Mouse (Mus musculus) erythroblast, adult 5-6 weeks (primary cell): ENCODE measurements at regions not wholly inside any gene's neighbourhood (a gene's known extent, or its start where the extent isn't known, plus 50 kb on each side); places are given as distances from the start of the nearest gene placed in this dataset.

Source experiments
- ATAC-seq: replicated peaks from 2 replicates; pipeline ENCODE4 v1.8.0; 2016; ENCODE audit warnings: moderate number of reproducible peaks, mild to moderate bottlenecking, moderate TSS enrichment, inconsistent platforms; ENCODE audit not compliant: poor library complexity, low FRiP score, severe bottlenecking

DNA sequence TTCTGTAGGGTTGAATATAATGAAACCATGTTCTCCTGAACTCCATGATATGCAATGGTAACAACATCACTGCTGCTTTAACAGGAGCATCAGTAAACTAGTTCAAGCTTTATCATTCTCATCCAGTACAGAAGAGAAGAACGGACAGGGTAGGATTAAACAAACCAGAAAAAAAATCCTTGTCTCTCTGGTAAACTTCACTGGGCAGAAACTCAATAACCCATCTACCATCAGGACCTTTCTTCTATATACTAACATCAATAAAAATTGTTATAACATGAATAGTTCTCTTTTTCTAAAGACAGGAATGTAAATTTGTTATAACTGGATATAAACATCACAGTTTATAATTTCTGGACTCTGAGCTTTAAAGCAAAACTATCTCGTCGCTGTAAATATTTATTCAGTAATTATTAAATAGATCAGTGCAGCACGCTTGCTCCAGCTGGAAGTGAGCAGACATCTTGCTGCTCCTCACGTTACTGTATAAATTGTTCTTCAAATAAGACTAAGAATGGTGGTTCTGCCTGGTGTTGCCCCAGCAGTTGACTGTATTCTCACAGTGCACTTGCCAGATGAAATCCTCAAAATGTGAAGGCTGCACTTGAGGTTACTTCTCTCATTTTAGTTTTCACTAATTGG, 104.8 kb upstream of the P2ry1 start:
- no peak for ATAC-seq

DNA sequence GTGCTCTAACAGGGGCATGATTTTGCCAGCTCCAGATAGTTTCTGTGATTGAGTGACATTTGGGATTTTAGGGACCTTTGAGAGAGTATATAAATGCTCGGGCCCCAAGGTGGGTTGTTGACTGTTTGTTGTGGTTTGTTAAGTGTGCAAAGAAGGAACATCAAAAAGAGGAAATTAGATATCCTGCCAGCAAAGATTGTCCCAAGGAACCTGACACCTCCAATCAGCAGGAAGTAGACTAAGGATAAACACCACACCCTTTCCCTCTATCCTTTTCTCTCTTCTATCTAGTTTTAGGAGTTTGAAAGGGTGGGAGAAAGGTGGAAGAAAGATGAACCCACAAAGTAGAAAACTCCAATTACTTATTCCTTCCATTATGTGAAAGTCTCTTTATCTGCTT, 103.9 kb upstream of the P2ry1 start:
- ATAC-seq = no peak

- ATAC-seq = no peak
These were observed 101.0 kb upstream of the P2ry1 start for GRCm38 (mm10) chr3:60901571-60901970.

- no peak for ATAC-seq
These were observed 86.2 kb upstream of the P2ry1 start for GRCm38 (mm10) chr3:60916411-60916810.

- ATAC-seq = no peak
These were observed 85.3 kb upstream of the P2ry1 start for GRCm38 (mm10) chr3:60917271-60917670.

GRCm38 (mm10) chr3:60926024-60926547, 76.5 kb upstream of the P2ry1 start:
- no peak for ATAC-seq

DNA sequence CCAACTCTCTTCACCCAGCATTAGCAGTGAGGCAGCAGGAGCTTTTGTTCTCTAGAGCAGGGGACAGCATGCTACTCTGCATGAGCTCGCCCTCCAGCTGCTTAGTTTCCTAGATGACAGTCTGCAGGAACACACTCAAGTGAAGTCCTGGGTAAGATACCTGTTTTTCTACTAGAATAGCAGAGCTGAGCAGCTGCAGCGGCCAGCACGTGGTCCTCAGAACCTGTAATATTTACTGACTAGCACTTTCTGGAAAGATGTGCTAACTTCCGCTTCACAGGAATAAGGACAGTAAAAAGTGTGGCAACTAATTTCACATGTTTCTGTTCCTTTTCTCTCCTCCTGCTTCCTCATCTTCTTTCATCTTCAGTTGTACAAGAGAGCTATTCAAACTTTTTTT, 73.7 kb upstream of the P2ry1 start:
- no peak for ATAC-seq

- no peak for ATAC-seq
These were observed 68.1 kb upstream of the P2ry1 start for GRCm38 (mm10) chr3:60934492-60934891.

GRCm38 (mm10) chr3:60941451-60941850, 61.1 kb upstream of the P2ry1 start:
- no peak for ATAC-seq

GRCm38 (mm10) chr3:60948897-60949296, 53.7 kb upstream of the P2ry1 start:
- no peak for ATAC-seq
